Mouse (Mus musculus) stomach, postnatal 0 days (tissue): ENCODE data around the gene Mob3b. TPM values are rescaled to one million over a fixed set of nuclear protein-coding genes. Genes with fewer than 3 reads are reported as not detected.

Experiments
- ATAC-seq: fragments of 200-750 bp; cut with Nextera tagmentation; 2 replicates; pipeline ENCODE4 v1.8.0; 2017; ENCODE audit not compliant: low FRiP score, low TSS enrichment
- DNase-seq: peaks from one replicate; pipeline ENCODE4 v3.0.0-alpha.2; 2016; ENCODE audit warnings: low spot score
- H3K27ac ChIP-seq: fragments of 300-500 bp; sonication (generic); replicated peaks from 2 replicates; pipeline ENCODE4 v1.5.1; 2014; ENCODE audit warnings: mild to moderate bottlenecking, control low read depth
- H3K27me3 ChIP-seq: fragments of 300-500 bp; sonication (generic); 2 replicates; pipeline ENCODE4 v1.6.1; 2014; ENCODE audit warnings: low read length; ENCODE audit not compliant: control insufficient read depth, insufficient read depth
- H3K36me3 ChIP-seq: fragments of 300-500 bp; sonication (generic); 2 replicates; pipeline ENCODE4 v1.6.1; 2014; ENCODE audit warnings: low read length, mixed read lengths; ENCODE audit not compliant: control insufficient read depth, insufficient read depth
- H3K4me1 ChIP-seq: fragments of 300-500 bp; sonication (generic); replicated peaks from 2 replicates; pipeline ENCODE4 v1.6.1; 2014; ENCODE audit warnings: antibody characterized with exemption; ENCODE audit not compliant: control insufficient read depth, insufficient read depth
- H3K4me2 ChIP-seq: fragments of 300-500 bp; sonication (generic); replicated peaks from 2 replicates; pipeline ENCODE4 v1.6.1; 2014; ENCODE audit warnings: low read depth, mild to moderate bottlenecking, control low read depth, moderate library complexity
- H3K4me3 ChIP-seq: fragments of 300-500 bp; sonication (generic); 2 replicates; pipeline ENCODE4 v1.5.1; 2014; ENCODE audit warnings: low read depth, low read length, control low read depth
- H3K9ac ChIP-seq: fragments of 300-500 bp; sonication (generic); 2 replicates; pipeline ENCODE4 v1.6.1; 2014; ENCODE audit warnings: mild to moderate bottlenecking, low read length, control low read depth, mixed read lengths
- H3K9me3 ChIP-seq: fragments of 300-500 bp; sonication (generic); 2 replicates; pipeline ENCODE4 v1.6.1; 2016; ENCODE audit warnings: low read length; ENCODE audit not compliant: control insufficient read depth
- CTCF ChIP-seq: IDR thresholded peaks from 2 replicates; pipeline ENCODE4 v1.5.1; 2016; ENCODE audit warnings: antibody characterized with exemption, low read depth, mild to moderate bottlenecking, moderate library complexity
- EP300 ChIP-seq: optimal IDR thresholded peaks from 2 replicates; pipeline ENCODE3; 2016; ENCODE audit warnings: antibody characterized with exemption
- WGBS: fragments of 180-500 bp; shearing (Covaris S2); extraction: QIAGEN DNeasy Blood & Tissue Kit; methylation state at CpG from one replicate; pipeline ENCODE4 v1.1.7; 2014; 5-methylcytosine and 5-hydroxymethylcytosine counted together
- polyA plus RNA-seq: library from polyadenylated mRNA; unstranded; fragments of >200 nt; fragmentation: Nextera tagmentation; extraction: Ambion mirVana; gene quantifications from 2 replicates; pipeline ENCODE4 v1.2.1, GENCODE M21; 2015

Gene Mob3b
- polyA plus RNA-seq, 1 experiment from 2014 or later = 15.0 TPM

DNA sequence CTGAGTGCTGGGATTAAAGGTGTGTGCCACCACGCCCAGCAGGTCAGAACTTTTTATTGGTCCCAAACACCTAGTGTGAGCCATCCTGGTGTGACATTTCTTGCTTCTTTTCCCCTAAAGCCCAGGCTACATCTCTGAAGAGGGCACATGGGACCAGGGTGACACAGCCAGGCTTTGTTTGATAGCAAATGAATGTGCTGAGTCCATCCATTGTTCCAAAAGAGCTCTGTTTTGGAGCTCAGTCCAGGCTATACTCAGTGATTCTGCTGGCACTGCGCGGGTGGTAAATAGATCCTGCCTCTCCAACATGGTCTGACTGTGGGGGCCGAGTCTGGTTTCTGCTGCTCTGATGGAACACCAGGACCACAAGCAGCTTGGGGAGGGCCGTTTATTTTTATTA, 10.6 kb upstream of the Mob3b start:
- H3K9ac ChIP-seq = no peak overlapping the region
- TF ChIP-seq EP300 = no peak
- TF ChIP-seq CTCF = no peak
- H3K4me2 ChIP-seq = no peak overlapping the region
- DNase-seq (no peak), ATAC-seq (no peak)
- H3K27me3 ChIP-seq = no peaks in the 10 kb centered on the region
- H3K4me3 ChIP-seq = no peak overlapping the region
- peaks cover 6% of the 10 kb centered on the region; the same call in 1 of the 2 replicates for H3K4me1 ChIP-seq
- no peak overlapping the region for H3K27ac ChIP-seq
- H3K9me3 ChIP-seq = no peaks in the 10 kb centered on the region
- WGBS = 77% methylated on average over 5 of the region's 5 CpGs
- H3K36me3 ChIP-seq = no peaks in the 10 kb centered on the region

DNA sequence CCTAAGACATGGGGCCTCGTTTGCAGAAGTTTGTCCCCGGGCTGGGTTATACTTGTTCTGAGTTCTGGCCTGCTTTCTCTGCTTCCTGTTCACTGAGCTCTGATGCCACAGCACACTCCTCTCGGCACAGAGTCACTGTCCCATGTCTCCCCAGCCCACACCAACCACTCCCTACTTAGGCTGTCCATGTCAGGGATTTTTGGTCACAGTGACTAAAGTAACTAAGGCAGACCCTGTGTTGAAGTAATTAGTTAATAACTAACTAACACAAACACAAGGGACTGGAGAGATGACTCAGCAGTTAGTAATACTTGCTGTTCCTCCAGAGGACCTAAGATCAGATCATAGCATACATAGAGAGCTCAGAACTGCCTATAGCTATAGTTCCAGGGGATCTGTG, 8.7 kb upstream of the Mob3b start:
- Histone ChIP-seq H3K27me3 (no peaks in the 10 kb centered on the region), H3K4me1 (peaks cover 6% of the 10 kb centered on the region; the same call in 1 of the 2 replicates)
- 60% methylated on average over 3 of the region's 3 CpGs for WGBS

DNA sequence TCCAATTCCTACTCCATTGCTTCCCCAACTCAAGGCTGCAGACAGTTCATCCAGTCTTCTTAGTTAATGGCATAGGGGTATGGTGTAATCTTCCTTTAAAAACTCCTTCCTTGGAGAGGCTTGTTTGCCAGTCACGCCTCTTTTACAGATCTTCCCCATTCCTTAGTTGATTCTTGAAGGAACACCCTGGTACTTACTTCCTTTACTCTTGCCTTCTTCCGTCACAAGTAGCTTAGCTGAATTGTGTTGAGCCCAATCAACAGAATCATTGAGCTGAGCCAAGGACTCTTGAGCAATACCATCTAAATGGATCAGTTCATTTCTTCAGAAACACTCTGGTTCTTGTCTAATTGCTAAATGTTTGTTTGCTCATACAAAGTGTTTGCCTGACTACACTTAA, 8.0 kb upstream of the Mob3b start:
- Histone ChIP-seq H3K4me1 (peaks cover 6% of the 10 kb centered on the region; the same call in 1 of the 2 replicates), H3K4me2 (no peak overlapping the region), H3K36me3 (no peaks in the 10 kb centered on the region), H3K27ac (peak overlapping the region; percentile 67), H3K9ac (no peak overlapping the region), H3K4me3 (no peak overlapping the region), H3K9me3 (no peaks in the 10 kb centered on the region), H3K27me3 (no peaks in the 10 kb centered on the region)
- peak; percentile 62 for ATAC-seq
- DNase-seq = no peak
- WGBS = 54% methylated on average over 2 of the region's 2 CpGs
- TF ChIP-seq EP300 (no peak), CTCF (no peak)

More for the DNA sequence above, 8.7 kb upstream of the Mob3b start:
- H3K27ac ChIP-seq = peak overlapping the region; percentile 67
- TF ChIP-seq EP300 (no peak), CTCF (no peak)
- H3K4me2 ChIP-seq = no peak overlapping the region
- H3K4me3 ChIP-seq = no peak overlapping the region
- no peaks in the 10 kb centered on the region for H3K9me3 ChIP-seq
- H3K9ac ChIP-seq = no peak overlapping the region
- ATAC-seq = peak; percentile 84
- DNase-seq = no peak
- no peaks in the 10 kb centered on the region for H3K36me3 ChIP-seq

DNA sequence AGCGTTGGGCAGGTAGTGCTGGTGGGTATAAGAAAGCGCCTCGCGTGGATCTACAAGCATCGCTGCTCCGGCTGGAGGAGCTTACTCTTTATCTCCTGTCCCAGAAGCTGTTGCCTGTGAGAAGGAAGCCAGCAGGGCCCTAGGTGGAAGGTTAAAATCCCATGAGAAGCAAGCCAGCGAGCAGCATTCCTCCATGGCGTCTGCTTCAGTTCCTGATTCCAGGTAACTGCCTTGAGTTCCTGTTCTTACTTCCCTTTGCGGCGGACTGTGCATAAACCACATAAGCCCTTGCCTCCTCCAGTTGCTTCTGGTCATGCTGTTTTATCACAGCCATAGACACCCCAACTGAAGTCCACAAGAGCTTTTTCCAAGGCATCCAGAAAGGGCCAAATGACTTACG, 531 bp upstream of the Mob3b start:
- no peaks in the 10 kb centered on the region for H3K4me1 ChIP-seq
- H3K9ac ChIP-seq = no peak overlapping the region
- DNase-seq (no peak), ATAC-seq (no peak)
- no peak overlapping the region for H3K4me2 ChIP-seq
- no peaks in the 10 kb centered on the region for H3K9me3 ChIP-seq
- no peak overlapping the region for H3K27ac ChIP-seq
- no peaks in the 10 kb centered on the region for H3K27me3 ChIP-seq
- H3K36me3 ChIP-seq = no peaks in the 10 kb centered on the region
- no peak overlapping the region for H3K4me3 ChIP-seq
- 58% methylated on average over 11 of the region's 11 CpGs for WGBS
- TF ChIP-seq EP300 = no peak
- TF ChIP-seq CTCF = no peak

DNA sequence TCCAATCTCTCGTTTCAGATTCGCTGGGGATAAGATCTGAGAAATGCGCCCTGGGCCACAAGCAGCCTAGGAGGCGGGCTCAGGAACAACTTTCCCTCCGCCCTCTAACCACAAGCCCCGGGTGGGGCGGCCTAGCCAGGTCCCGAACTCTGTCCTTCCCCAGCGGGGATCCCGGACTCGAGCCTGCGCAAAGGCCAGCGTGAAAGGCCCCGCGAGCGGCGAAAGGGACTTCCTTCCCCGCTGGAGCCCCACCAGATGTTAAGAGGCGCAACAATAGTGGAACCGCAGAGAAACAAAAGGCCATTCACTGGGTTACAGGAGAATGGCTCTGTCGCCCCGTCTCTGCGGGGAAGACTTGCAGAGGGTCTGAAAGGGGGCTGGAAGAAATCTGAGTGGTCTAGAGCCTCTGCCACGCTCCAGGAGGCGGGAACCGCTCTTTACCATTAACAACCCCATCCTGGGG, 1.1 kb downstream of the Mob3b start:
- TF ChIP-seq EP300 (no peak), CTCF (no peak)
- Histone ChIP-seq H3K27ac (peak overlapping the region; percentile 81), H3K4me1 (no peaks in the 10 kb centered on the region), H3K9ac (peak overlapping the region; percentile 76), H3K4me2 (peak overlapping the region; percentile 85), H3K4me3 (peak overlapping the region; percentile 68), H3K9me3 (no peaks in the 10 kb centered on the region), H3K36me3 (no peaks in the 10 kb centered on the region), H3K27me3 (no peaks in the 10 kb centered on the region)
- ATAC-seq (peak; percentile 74), DNase-seq (peak; percentile 81)
- WGBS = under 1% methylated on average over 26 of the region's 26 CpGs

DNA sequence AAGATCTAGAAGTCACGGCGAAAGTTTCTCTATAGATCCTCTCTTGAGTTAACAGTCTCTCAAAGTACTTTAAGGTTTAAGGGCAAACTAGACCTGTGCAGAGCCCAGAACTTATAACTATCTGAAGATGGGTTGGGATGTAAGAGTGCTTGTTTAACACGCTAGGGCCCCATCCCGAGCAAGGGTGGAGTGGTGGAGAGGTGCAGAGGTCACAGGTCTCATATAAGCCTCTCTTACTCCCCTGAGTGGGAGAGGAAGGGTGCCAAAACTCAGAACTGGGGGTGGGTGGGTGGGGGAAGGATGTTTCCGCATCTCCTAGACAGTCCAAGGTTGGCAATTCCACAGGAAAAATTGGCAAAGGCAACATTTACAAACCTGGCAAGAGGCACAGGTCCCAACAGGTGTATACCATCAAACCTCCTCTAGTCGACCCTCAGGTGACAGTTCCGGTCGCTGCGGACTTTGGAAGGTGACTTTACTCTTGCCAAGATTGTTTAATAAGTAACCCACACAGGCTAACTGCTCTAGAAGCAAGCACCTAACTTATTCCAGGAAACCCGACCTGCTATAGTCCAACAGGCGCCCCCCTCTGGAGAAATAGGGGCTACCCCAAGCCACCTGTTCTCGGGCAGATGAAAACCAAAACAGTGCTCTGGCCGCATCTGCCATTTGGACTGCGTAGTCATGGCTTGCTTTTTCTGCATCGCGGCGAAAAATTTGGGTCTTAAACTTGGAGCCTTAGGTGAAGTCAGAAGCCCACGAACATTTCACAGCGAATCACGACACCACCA, 2.0 kb downstream of the Mob3b start:
- H3K27me3 ChIP-seq = no peaks in the 10 kb centered on the region
- DNase-seq = peak; percentile 88
- ATAC-seq = peak; percentile 81
- H3K9me3 ChIP-seq = no peaks in the 10 kb centered on the region
- peak overlapping the region; percentile 76 for H3K9ac ChIP-seq
- no peaks in the 10 kb centered on the region for H3K36me3 ChIP-seq
- WGBS = 18% methylated on average over 20 of the region's 20 CpGs
- peak overlapping the region; percentile 85 for H3K4me2 ChIP-seq
- no peak for TF ChIP-seq EP300
- peak; percentile 69 for TF ChIP-seq CTCF
- peak overlapping the region; percentile 81 for H3K27ac ChIP-seq
- H3K4me3 ChIP-seq = peak overlapping the region; percentile 68
- no peaks in the 10 kb centered on the region for H3K4me1 ChIP-seq
